Mouse (Mus musculus) spleen, postnatal 36 days (tissue): ENCODE data around the gene Sec63.

Source experiments
- DNase-seq, 2 experiments: peaks; one replicate each; pipeline ENCODE4 v3.0.0; 2022; ENCODE audit warnings: low spot score in 2 of 2, mixed read lengths in 1 of 2

Gene Sec63

DNA sequence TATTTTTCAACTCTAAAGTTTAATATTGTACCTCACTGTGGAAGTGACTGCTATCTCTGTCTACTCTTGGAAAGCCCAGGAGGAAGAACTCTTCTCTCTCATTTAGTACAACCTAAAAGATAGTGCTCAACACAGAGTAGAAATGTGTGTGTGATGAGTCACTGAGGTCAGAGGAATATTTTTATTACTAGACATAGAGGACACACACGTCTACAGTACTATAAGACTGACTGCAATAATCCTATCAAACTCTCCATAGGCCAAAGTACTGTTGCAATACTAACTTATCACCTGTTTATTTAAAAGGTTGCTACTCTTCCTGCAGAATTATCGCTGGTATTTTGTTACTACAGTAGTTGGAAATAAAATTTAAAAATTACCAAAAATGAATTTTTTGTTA, 68.7 kb downstream of the Sec63 start:
- DNase-seq = no peak

DNA sequence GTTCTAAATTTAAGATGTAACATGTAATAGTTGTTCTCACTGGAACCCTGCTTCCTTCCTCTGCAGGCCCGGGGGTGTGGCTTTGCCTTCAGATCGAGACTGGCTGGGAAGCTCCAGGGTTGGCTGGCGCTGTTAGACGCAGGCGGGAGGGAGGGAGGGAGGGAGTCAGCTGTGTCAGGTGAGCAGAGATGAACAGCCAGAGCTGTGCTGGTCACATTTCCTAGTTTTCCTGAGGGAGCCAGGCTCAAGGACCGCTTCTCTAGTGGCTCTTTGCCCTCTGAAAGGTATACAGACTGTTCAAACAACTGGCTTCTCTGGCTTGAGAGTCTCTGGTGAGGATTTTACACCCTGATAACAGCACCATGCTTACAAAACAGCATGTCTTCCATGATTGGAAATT, 69.1 kb downstream of the Sec63 start:
- DNase-seq = peak; percentile 41 to 42

DNA sequence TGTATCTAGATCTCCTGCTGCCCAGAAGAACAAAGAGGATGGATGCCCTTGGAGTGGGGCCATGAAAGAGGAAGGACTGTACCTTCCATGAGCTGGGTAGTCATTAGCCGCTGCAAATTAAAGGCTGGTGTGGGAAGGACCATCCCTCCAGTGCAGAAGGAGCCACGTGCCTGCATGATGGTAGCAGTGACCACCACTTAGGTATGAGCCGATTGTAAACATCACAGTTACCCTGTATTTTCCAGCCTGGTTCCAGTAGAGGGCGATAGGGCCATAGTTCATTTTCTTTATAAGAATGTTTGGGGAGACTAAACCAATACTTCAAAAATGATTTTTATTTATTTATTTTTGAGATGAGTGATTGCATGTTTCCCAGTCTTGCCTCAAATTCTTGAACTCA, 71.4 kb downstream of the Sec63 start:
- peak in 1 of 2 experiments; percentile 26 for DNase-seq

DNA sequence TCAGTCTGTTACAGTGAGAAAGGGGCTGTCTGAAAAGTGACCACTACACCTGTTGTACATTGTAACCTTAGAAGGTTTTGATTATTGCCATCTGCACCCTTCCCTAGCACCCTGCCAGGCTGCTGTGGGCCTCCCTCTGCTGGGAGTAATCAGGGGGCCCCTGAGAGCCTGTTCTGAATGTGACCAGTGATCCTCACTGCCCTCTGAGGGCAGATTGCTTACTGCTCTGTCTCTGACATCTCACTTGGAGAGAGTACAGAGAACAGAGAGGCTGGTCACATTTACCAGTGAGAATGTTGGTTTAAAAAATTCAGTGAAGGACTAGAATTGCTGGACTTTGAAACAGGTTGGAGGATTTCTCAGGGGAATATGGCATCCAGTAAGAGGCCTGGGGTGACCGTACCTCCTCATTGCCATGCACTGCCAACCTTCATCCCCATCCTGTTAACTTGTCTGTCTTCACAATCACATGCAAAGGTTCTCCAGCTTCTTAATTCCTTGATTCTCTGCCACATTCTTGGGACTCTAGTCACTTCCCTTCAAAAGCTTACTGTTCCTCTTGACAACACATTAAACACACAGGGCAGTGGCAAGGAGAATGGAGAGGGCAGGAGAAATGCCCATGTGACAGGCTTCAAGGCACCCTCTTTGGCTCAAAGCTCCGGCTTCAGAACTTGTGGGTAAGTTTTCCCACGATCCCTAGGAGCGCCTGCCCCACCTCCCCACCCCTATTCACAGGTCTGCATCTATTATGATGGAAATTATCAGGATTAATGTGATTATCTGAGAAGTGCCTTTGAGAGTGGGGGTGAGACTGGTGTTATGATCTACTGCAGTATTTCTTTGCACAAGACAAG, 72.8 kb downstream of the Sec63 start:
- DNase-seq = no peak

DNA sequence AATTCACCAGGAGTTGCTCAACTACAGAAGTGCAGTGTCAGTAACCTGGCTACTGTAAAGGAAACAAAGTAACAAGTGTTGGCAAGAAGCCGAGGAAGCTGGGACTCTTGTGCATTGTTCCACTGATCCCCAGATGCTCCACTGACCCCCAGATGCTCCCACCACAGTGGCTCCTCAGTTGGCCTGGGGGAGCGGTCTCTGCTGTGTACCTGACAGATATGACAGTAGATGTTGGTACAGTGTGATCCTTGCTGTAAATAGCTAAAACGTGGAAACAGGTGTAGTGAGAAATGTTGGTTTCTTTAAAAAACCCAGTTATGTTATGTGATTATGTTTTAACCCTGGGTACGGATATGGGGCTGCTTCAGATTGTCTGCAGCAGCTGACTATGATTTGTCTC, 76.8 kb downstream of the Sec63 start:
- DNase-seq = no peak

DNA sequence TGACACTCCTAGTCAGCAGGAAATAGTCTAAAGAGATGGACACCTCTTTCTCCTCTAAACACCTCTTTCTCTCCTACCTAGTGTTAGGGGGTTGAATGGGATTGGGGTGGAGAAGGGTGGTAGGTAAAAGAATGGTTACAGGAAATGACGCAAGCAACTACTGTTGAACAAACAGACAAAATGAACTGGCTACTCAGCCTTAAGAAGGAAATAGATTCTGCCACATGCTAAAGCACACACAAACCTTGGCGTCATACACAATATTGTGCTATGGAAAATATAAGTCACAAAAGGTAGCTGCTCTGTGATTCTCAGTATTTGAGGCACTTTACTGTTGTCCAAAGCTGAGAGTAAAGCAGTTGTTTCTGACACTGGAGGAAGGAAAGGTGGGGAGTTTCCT, 77.4 kb downstream of the Sec63 start:
- no peak for DNase-seq

DNA sequence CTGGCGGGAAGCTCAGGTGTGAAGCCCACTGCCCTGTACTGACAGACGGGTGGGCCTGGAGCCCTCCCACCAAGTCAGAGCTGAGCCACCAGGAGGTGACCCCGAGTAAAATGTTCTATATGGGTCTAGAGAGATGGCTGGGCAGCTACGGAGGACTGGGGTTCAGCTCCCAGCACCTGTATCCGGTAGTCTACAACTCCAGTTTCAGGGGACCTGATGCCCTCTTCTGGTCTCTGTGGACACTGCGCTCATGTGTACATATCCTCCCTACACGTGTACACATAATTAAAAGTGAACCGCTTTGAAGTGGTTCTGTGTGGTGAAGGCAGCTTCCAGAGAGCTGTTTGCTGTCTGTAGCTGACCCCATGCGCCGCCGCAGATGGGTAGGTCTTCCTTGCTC, 78.7 kb downstream of the Sec63 start:
- no peak for DNase-seq

DNA sequence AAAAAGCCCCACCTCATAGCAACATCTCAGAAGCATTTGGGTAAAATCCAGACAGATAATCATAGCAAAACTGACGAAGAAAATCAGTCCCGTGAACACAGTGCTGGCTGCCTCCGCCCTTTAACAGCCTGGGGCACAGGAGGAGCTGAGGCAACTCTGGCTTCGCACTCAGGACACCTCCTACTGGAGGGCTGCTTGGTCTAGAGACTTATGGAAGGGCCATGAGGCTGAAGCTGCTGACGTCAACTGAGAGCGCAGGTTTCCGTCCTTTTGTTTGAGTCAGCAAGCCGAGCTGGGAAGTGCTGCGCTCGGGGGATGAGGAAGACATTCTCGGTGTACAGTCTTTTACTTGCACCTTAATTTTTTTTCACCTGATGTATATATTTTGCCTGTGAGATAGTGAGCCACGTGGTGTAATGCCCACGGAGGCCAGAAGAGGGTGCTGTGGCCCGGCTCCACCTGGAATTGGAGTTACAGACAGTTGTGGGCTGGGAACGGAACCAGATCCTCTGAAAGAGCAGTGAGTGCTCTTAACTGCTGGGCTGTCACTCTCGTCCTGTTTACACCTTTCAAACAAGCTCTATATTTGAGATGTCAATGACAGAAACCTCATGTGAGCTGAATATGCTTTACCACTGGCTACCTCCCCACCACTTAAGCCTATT, 80.4 kb downstream of the Sec63 start:
- DNase-seq = no peak

DNA sequence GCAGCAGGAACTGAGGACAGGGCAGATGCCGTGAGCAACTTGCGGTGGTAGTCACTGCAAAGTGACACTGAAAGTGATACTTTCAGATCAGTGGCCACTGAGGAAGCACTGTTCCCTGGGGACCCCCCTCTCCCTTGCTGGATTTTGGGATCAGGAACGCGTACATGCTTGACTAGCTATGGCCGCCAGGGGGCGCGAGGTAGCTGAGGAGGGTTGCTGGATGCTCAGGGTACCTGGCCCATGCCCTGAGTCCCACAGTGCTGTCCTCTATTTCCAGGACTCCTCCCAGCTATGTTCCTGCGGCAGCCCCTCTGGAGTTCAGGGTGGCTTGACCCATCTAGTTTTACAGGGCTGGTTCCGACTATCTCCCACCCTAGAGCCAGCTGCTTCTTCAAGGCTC, 81.1 kb downstream of the Sec63 start:
- DNase-seq = peak; percentile 45 to 57

DNA sequence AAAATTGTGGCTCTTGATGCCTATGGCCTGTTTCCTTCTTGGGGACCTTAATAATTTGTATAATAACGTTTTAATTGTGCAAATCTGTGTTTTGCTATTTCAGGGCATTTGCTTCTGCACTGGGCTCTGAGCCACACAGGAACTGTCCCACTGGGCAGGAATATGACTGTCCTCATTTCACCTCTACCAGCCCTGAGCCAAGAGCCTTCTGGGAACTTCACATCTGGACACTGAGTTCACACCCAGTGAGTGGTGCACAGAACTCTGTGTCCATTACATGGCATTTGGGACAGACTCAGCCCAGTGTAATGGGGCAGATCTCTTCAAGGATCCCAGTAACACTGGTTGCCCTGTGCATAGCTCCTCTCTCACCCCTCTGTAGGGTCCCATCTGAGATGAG, 82.1 kb downstream of the Sec63 start:
- no peak for DNase-seq

DNA sequence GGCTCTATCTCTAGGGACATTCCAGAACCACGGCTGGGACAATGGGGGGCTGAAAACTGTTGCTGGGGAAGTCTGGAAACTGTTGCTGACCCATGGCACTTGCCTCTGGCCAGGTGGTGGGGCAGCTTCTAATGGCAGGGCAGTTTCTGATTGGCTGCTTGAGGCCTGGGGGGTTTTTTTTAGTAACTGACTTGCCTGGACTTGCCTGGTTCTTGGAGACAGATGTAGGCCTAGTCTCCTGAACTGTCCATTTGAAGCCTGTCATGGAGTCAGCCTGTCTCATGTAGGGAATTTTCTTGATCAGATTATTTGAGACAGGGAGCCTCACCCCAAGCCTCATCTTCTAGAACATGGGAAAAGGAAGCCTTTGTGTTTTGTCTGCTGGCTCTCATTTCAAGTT, 84.2 kb downstream of the Sec63 start:
- no peak for DNase-seq

DNA sequence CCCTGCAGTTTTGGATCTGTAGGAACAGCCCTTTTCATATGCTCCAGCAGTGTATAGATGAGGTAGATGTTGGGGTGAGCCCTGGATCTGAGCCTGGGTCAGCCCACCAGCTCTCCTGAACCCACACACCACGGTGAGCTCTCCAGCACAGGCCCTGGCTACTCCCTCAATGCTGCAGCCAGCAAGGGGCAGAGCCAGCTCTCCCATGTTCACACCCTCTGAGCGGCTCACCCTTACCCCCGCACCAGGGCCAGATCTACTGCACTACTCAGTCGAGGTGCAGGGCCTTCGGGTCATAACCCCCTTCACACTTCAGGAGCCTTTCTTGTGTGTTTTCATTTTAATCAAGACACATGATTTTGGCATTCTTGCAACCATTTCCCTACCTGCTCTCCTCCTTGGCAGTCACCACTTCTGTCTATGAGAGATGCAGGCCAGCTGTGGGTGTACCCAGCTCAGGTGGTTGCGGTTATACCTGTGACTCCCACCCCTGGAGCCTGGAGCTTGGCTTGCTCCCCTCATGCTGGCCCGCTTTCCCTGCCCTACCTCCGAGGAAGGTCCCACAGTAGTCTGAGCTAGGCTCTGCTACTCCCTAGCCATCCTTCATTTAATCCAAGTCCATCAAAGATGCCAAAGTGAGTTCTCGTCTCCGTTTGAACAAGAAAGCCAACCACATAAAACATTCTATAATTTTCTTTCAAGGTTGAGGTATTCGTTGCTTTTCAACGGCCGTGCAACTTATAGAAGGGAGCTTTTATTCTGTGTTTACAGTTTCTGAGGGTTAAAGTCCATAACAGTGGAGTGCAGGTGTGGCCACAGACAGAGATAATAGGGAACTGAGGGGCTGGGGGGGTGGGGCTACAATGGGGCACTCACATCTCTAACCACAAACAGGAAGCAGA, 87.1 kb downstream of the Sec63 start:
- DNase-seq = no peak

DNA sequence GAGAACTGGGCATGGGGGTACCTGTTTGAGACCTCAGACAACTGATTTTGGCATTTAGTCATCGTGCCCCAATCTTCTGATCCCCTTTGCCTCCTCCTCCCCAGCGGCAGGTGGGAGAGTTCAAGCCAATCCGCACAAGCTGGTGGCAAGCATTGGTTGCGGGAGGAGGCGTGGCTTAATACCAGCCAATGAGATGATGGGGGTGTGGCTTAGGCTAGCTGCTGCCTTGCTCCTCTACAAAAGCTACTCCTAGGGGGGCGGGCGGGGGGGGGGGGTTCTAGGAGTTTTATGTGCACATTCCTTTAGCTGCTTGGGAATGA, 87.7 kb downstream of the Sec63 start:
- no peak for DNase-seq

DNA sequence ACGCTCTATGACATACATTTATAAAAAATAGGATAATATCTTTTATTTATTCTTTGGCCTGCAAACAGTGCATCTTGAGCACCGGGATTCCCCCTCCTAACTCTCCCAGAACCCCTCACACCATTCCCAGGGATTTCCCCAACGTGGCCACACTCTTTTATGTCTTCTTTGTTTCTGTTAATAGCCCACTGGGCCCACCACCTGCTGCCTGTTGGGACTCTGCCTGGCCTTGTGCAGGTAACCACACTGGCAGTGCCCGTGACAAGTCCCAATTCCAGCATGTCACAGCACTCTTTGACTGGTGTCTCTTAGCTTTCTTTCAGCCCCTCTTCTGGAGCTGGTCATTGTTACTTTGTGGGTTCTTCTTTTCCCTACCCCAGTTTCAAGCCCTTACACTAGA, 93.5 kb downstream of the Sec63 start:
- DNase-seq = no peak

DNA sequence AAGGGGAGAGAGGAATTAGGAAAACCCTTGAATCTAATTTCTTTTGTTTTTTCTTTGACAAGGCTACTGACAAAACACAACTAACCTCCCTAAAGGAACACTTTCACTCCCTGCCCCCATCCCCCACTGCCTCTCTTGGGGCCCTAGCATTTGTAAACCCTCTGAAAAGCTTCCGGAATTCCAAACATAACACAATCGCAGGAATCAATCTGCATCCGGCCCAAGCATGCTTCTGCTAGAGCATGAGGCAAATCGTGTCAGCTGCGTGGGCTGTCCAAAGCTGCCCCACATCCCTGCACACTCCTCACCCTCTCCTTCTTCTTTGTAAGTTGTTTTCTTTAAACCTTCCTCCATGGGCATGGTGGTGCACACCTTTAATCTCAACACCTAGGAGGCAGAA, 94.0 kb downstream of the Sec63 start:
- DNase-seq = no peak

DNA sequence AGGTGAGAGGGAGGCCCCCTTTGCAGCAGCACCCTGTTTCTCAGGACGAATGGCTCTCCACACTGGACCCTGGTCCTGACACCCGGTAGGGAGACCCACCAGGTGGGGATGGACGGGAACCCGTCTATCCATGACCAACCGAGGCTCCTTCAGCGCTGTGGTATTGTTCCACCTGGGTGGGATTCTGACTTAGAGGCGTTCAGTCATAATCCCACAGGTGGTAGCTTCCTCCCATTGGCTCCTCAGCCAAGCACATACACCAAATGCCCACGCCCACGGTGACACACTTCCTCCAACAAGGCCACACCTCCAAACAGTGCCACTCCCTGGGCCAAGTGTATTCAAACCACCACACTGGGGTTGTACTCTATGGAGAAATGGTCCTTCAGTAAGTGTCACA, 95.3 kb downstream of the Sec63 start:
- no peak for DNase-seq

DNA sequence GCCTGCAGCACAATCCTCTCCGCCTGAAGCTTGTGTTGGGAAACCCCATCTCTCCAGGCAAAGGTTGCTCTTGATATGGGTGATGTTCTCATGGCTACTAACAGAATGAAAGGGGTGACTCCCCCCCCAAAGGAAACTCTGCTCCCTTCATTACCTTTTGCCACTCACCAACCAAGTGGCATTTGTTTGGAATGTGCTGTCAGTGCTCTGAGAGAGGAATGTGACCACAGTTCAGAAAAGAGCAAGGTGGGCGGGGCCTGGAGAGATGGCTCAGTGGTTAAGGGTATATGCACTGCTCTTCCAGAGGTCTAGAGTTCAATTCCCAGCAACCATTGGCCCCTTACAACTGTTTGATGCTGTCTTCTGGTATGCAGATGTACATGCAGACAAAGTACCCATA, 95.7 kb downstream of the Sec63 start:
- DNase-seq = no peak

DNA sequence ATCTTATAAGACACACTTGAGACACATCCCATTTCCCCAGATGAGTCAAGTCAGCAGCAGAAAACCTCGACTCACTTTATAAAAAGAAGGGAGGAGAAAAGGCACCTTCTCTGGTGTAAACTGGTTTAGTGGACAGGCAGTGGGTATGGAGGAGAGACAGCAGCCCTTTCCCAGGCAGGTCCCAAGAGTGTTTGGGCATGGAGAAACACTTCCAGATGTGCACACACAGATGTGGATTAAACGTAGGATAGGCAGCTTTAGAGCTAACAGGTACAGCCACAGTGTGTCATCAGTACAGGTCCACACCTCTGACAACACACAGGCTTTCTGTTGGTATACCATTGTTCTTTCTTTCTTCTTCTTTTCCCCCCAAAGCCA, 98.5 kb downstream of the Sec63 start:
- DNase-seq = no peak

DNA sequence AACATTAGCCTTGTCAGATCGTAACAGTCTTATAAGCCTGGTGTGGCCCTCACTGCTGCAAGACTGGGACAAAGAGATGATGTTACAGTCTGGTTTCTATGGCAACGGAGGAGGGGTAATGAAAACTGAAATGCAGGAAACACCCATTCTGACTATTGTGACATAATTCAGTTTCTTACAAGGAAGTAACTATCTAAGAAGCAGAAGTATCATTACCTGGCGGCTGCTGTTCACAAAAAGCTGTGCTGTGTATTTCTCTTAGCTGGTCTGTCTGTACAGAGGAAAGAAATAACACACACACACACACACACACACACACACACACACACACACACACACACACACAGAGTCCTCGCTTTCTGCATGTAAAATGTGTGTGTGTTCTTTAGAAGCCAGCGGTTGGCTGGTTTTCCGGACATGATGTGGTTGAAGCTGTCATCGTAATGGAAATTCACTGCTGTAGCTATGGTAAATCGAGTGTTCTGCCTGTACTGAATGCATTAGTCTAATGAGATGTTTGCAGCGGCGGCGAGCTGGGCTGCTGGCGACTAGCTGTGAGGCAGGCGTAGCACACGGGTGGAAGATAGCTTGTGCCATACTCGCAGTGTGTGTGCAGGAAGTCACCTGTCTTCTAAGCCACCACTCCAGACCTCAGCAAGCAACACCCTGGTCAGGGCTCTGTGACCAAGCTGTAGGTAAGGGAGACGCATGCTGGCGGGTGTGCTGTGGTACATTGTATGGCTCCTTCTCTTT, 99.0 kb downstream of the Sec63 start, which contains the start of gene Scml4:
Gene Scml4, plus strand, starts transcription at position 212 of the 753 bp plus-strand sequence.
- peak; percentile 84 for DNase-seq

DNA sequence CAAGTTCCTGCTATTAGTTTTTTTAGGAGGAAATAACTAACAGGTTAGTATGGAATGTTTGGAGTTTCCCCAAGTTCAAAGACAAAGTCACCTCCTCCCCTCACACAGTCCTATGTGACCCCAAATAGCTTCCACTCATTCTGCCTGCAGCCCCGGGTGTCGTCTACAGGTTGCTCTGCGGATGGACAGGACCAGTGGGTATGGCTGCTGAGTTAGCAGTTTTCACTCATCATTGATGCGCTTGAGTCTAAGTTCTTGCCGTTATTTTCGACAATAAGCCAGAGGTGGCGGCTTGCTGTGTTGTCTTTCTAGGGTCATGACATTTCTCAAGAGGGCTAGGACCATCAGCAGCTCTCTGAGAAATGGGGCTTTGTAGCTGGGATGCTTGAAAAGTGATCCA, 100.2 kb downstream of the Sec63 start:
- DNase-seq = peak; percentile 19 to 38

DNA sequence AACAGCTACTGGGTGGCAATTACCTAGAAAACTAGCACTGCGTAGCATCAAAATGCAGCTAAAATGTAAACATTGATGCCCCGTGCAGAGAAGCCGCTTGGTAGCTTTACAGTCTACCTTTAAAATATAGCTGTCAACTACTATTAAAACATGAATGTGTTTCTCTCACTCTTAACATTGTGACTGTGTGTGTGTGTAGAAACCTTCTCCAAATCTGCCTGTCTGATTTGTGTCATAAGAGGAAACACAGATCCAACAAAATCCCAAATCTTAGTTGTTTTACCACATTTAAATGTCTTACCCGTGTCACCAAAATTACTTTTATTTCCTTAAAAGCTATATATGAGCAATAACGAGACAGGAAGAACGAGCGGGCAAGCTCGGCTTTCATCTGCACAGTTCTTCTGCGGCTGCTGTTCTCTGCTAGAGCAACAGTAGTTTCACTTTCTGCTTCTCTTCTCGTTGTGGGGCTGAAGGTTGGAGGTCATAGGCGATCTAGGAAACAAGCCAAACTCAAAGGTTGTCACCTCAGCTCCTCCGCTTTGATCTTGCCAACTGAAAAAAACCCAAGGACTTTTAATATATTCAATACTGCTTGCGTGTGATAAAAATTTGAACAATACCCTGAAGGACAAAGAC, 100.9 kb downstream of the Sec63 start:
- DNase-seq = peak; percentile 79 to 80
